Mouse (Mus musculus) heart, adult 2 months (tissue): ENCODE measurements around the gene Nmnat2. TPM values are rescaled to one million over a fixed set of nuclear protein-coding genes. Genes with fewer than 3 reads are reported as not detected.
A peak's percentile ranks its signal among the peaks of the same experiment; 100 is the strongest.

Source experiments
- DNase-seq, 2 experiments: peaks; one replicate each; pipeline ENCODE4 v3.0.0; 2021
- H3K27ac ChIP-seq: fragments of 200-600 bp; 2 replicates; pipeline ENCODE4 v1.8.1; 2022
- H3K27me3 ChIP-seq: fragments of 200-500 bp; 2 replicates; pipeline ENCODE4 v1.6.1; 2012; ENCODE audit warnings: mild to moderate bottlenecking, low read length, inconsistent platforms, mixed read lengths; ENCODE audit not compliant: control insufficient read depth, insufficient read depth
- H3K36me3 ChIP-seq: fragments of 200-500 bp; 2 replicates; pipeline ENCODE4 v1.6.1; 2012; ENCODE audit warnings: low read length, inconsistent platforms; ENCODE audit not compliant: control insufficient read depth, insufficient read depth
- H3K4me1 ChIP-seq: fragments of 200-500 bp; 2 replicates; pipeline ENCODE4 v1.6.1; 2011; ENCODE audit warnings: low read length; ENCODE audit not compliant: control insufficient read depth, insufficient read depth
- H3K4me3 ChIP-seq: fragments of 200-600 bp; 2 replicates; pipeline ENCODE4 v1.8.1; 2022
- H3K79me2 ChIP-seq: fragments of 200-500 bp; replicated peaks from 2 replicates; pipeline ENCODE4 v1.6.1; 2012; ENCODE audit warnings: mild to moderate bottlenecking, inconsistent platforms, low read length, moderate library complexity, mixed read lengths; ENCODE audit not compliant: control insufficient read depth, insufficient read depth
- H3K9ac ChIP-seq: fragments of 200-500 bp; 2 replicates; pipeline ENCODE4 v1.6.1; 2012; ENCODE audit warnings: low read depth, mild to moderate bottlenecking, control low read depth, inconsistent platforms, low read length, mixed read lengths
- CTCF ChIP-seq: fragments of 200-600 bp; IDR thresholded peaks from 2 replicates; pipeline ENCODE4 v1.8.1; 2022; ENCODE audit warnings: antibody characterized with exemption, mild to moderate bottlenecking, moderate library complexity
- EP300 ChIP-seq: fragments of 200-500 bp; IDR thresholded peaks from 2 replicates; pipeline ENCODE4 v1.6.1; 2011; ENCODE audit warnings: low read depth, low read length, control low read depth; ENCODE audit not compliant: insufficient read depth
- POLR2A ChIP-seq: fragments of 200-500 bp; IDR thresholded peaks from 2 replicates; pipeline ENCODE4 v1.6.1; 2011; ENCODE audit warnings: mild to moderate bottlenecking, low read depth, low read length, control low read depth; ENCODE audit not compliant: insufficient read depth
- WGBS: fragments of 180-500 bp; shearing (Covaris S2); methylation state at CpG from one replicate; pipeline ENCODE4 v1.1.7; 2018; 5-methylcytosine and 5-hydroxymethylcytosine counted together
- intact Hi-C: fragments of 180-260 bp; cut with DNase I; formaldehyde crosslinking; loops from one replicate; pipeline ENCODE4 v1.15.1; 2025
- polyA plus RNA-seq: library from polyadenylated mRNA; depleted of rRNA; stranded (reverse); fragments of >200 nt; gene quantifications from 2 replicates; pipeline ENCODE4 v1.2.3, GENCODE M21; 2012
- total RNA-seq, 2 experiments: library from RNA; stranded (reverse); gene quantifications; 2 replicates each; pipeline ENCODE4 v1.2.3; 2021

Gene Nmnat2
- total and polyA plus RNA-seq, 3 experiments, result 0.29 to 0.89 (median 0.66) TPM

- H3K27me3 ChIP-seq, result no peaks in the 10 kb centered on the region
- H3K79me2 ChIP-seq, result no peaks in the 10 kb centered on the region
- no peak overlapping the region for H3K9ac ChIP-seq
- peaks cover 4% of the 10 kb centered on the region for H3K4me1 ChIP-seq
- no peaks in the 10 kb centered on the region for H3K36me3 ChIP-seq
- intact Hi-C loops, result no loop called here
- no peak overlapping the region for H3K4me3 ChIP-seq
- no peak for DNase-seq
- H3K27ac ChIP-seq, result no peak overlapping the region
- no peak for TF ChIP-seq EP300
- no peak for TF ChIP-seq POLR2A
- no peak for TF ChIP-seq CTCF
- WGBS, result 47% methylated on average over 6 of the region's 6 CpGs
Observed at GRCm38 (mm10) chr1:152992271-152993134, 37.7 kb downstream of the Nmnat2 start.

DNA sequence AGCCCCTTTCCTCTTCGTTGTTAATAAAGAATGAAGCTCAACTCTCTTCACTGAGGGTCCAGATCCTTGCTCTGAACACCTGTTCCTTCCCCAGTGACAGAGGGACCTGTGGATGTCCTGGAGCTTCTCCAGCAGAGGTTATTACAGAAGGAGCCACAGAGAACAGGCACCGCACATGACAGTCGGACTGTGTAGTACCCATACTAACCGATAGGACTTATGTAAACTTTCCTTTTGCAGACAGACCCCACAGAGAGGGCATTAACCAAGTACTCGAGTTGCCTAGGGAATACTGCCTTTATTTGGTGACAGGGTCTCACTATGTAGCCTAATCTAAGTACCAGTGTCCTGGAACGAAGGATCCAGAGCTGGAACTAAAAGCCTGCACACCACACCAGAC, 39.0 kb downstream of the Nmnat2 start:
- Histone ChIP-seq H3K79me2 (no peaks in the 10 kb centered on the region), H3K4me1 (peaks cover 4% of the 10 kb centered on the region), H3K27me3 (no peaks in the 10 kb centered on the region), H3K27ac (no peak overlapping the region), H3K4me3 (no peak overlapping the region), H3K36me3 (no peaks in the 10 kb centered on the region), H3K9ac (no peak overlapping the region)
- 84% methylated on average over 6 of the region's 6 CpGs for WGBS
- no peak for TF ChIP-seq EP300
- TF ChIP-seq CTCF, result no peak
- no peak for TF ChIP-seq POLR2A
- no peak for DNase-seq
- intact Hi-C loops, result no loop called here

- intact Hi-C loops, result no loop called here
- WGBS, result 68% methylated on average over 8 of the region's 8 CpGs
- H3K4me3 ChIP-seq, result no peak overlapping the region
- no peaks in the 10 kb centered on the region for H3K79me2 ChIP-seq
- no peaks in the 10 kb centered on the region for H3K27me3 ChIP-seq
- H3K36me3 ChIP-seq, result no peaks in the 10 kb centered on the region
- no peak overlapping the region for H3K27ac ChIP-seq
- DNase-seq, result no peak
- H3K4me1 ChIP-seq, result no peaks in the 10 kb centered on the region
- no peak overlapping the region for H3K9ac ChIP-seq
- TF ChIP-seq POLR2A (no peak), CTCF (no peak), EP300 (no peak)
Observed at GRCm38 (mm10) chr1:152999983-153000382, 45.2 kb downstream of the Nmnat2 start.

DNA sequence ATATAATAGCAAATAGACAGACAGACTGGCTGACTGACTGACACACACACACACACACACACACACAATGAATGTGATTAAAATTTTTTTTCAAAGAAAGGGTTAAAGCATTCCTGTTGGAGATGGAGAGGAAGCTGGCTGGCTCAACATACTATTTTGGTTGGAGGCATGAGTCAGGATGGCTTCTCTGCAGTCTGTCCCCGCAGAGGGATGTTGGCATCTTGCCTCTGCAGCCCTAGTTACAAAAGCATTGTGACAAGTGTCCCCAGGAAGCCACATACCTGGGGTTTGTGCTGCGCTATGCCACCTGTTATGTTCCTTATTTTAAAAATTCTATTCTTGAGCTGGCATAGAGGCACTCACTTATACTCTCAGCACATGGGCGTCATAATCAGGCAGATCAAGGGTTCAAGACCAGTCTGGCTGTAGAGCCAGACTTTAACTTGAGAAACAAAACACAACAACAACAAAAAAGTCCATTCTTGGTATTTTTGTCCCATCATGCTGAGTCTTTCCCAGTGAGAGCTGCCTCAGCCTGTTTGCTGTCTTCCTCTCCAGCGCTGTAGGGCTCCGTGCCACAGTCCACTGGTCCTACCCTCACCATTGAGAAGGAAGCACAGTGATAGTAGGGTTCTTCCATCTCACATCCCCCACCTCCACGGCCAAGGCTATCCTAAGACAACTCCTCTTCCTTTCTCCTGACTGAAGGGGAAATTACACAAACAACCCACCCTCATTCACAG, 45.9 kb downstream of the Nmnat2 start:
- intact Hi-C loops, result no loop called here
- no peaks in the 10 kb centered on the region for H3K36me3 ChIP-seq
- H3K4me3 ChIP-seq, result no peak overlapping the region
- H3K4me1 ChIP-seq, result no peaks in the 10 kb centered on the region
- TF ChIP-seq EP300, result no peak
- TF ChIP-seq POLR2A, result no peak
- no peak for TF ChIP-seq CTCF
- DNase-seq, result peak in 1 of 2 experiments; percentile 32
- WGBS, result 47% methylated on average over 6 of the region's 6 CpGs
- H3K79me2 ChIP-seq, result no peaks in the 10 kb centered on the region
- H3K27ac ChIP-seq, result no peak overlapping the region
- H3K9ac ChIP-seq, result no peak overlapping the region
- no peaks in the 10 kb centered on the region for H3K27me3 ChIP-seq

- WGBS, result 69% methylated on average over 11 of the region's 11 CpGs
- H3K36me3 ChIP-seq, result no peaks in the 10 kb centered on the region
- no peak overlapping the region for H3K4me3 ChIP-seq
- TF ChIP-seq CTCF (no peak), EP300 (no peak)
- DNase-seq, result no peak
- no peaks in the 10 kb centered on the region for H3K27me3 ChIP-seq
- H3K27ac ChIP-seq, result no peak overlapping the region
- no peaks in the 10 kb centered on the region for H3K4me1 ChIP-seq
- no peaks in the 10 kb centered on the region for H3K79me2 ChIP-seq
- intact Hi-C loops, result no loop called here
- no peak overlapping the region for H3K9ac ChIP-seq
Observed at GRCm38 (mm10) chr1:153002295-153003050, 47.7 kb downstream of the Nmnat2 start.
